Mouse (Mus musculus) megakaryocyte-erythroid progenitor cell, adult 5-6 weeks (primary cell): ENCODE results near the gene Adamts10. TPM values are rescaled to one million over a fixed set of nuclear protein-coding genes. Genes with fewer than 3 reads are reported as not detected.

Experiments
- ATAC-seq: replicated peaks from 2 replicates; pipeline ENCODE4 v1.8.0; 2016; ENCODE audit warnings: mild to moderate bottlenecking, inconsistent platforms; ENCODE audit not compliant: severe bottlenecking, poor library complexity, low FRiP score, low TSS enrichment
- total RNA-seq, 2 experiments: library from RNA; stranded (forward) in 1 of 2; stranded (reverse) in 1 of 2; fragments of 200-1000, 215-1000 nt in 1 of 2; fragments of >200 nt in 1 of 2; fragmentation: Nextera tagmentation in 1 of 2; gene quantifications; 2 replicates each; pipeline ENCODE4 v1.2.3; 2014 to 2017

The Adamts10 gene
- total RNA-seq, 2 experiments from 2014 or later, result 5.4 to 22.8 TPM

- no peak for ATAC-seq
Observed at GRCm38 (mm10) chr17:33550388-33550787, 26.4 kb downstream of the Adamts10 start.

GRCm38 (mm10) chr17:33552113-33552512 is 28.1 kb downstream of the Adamts10 start:
- no peak for ATAC-seq

GRCm38 (mm10) chr17:33552964-33553363 is 29.0 kb downstream of the Adamts10 start:
- peak; percentile 84 for ATAC-seq

- no peak for ATAC-seq
Observed at GRCm38 (mm10) chr17:33554536-33554935, 30.5 kb downstream of the Adamts10 start.

GRCm38 (mm10) chr17:33555223-33555855 is 31.3 kb downstream of the Adamts10 start, which contains the start of gene Myo1f:
Gene Myo1f, plus strand, starts transcription at chr17:33555707.
- peak; percentile 24; the same call in 1 of the 2 replicates for ATAC-seq

GRCm38 (mm10) chr17:33557922-33558321 is 33.9 kb downstream of the Adamts10 start:
- no peak for ATAC-seq

GRCm38 (mm10) chr17:33563527-33564076 is 39.6 kb downstream of the Adamts10 start:
- no peak for ATAC-seq

- no peak for ATAC-seq
Observed at GRCm38 (mm10) chr17:33564599-33564998, 40.6 kb downstream of the Adamts10 start.

- ATAC-seq, result peak; percentile 78
Observed at GRCm38 (mm10) chr17:33566182-33566581, 42.2 kb downstream of the Adamts10 start.

- no peak for ATAC-seq
Observed at GRCm38 (mm10) chr17:33584061-33584460, 60.1 kb downstream of the Adamts10 start.

- ATAC-seq, result no peak
Observed at GRCm38 (mm10) chr17:33586011-33586410, 62.0 kb downstream of the Adamts10 start.

- no peak for ATAC-seq
Observed at GRCm38 (mm10) chr17:33597271-33597670, 73.3 kb downstream of the Adamts10 start.

- ATAC-seq, result no peak
Observed at GRCm38 (mm10) chr17:33598506-33598905, 74.5 kb downstream of the Adamts10 start.

GRCm38 (mm10) chr17:33599836-33600475 is 76.0 kb downstream of the Adamts10 start:
- ATAC-seq, result no peak

GRCm38 (mm10) chr17:33600831-33601230 is 76.8 kb downstream of the Adamts10 start:
- ATAC-seq, result no peak

- ATAC-seq, result no peak
Observed at GRCm38 (mm10) chr17:33601947-33602346, 77.9 kb downstream of the Adamts10 start.

Other genes with a start within 250 kb of the Adamts10 start
- gene Zfp955b, start 234.7 kb upstream of the Adamts10 start, total RNA-seq (2014; fragmentation: Nextera tagmentation), result 5.7 and 6.9 TPM in 2 replicates
- 6.9 and 11.9 TPM in 2 replicates for gene Zfp955b, start 234.7 kb upstream of the Adamts10 start, total RNA-seq (2017)
- gene Zfp81, start 165.3 kb upstream of the Adamts10 start, total RNA-seq (2014; fragmentation: Nextera tagmentation), result 14.1 and 15.4 TPM in 2 replicates
- gene Zfp81, start 165.3 kb upstream of the Adamts10 start, total RNA-seq (2017), result 13.4 and 24.3 TPM in 2 replicates
- 21.7 and 34.5 TPM in 2 replicates for gene Zfp101, start 129.6 kb upstream of the Adamts10 start, total RNA-seq (2014; fragmentation: Nextera tagmentation)
- gene Zfp101, start 129.6 kb upstream of the Adamts10 start, total RNA-seq (2017), result 20.5 and 37.3 TPM in 2 replicates
- gene Actl9, start 91.3 kb upstream of the Adamts10 start, total RNA-seq (2014; fragmentation: Nextera tagmentation), result not detected in 2 replicates
- gene Actl9, start 91.3 kb upstream of the Adamts10 start, total RNA-seq (2017), result not detected in 2 replicates
- 1.0 and 6.1 TPM in 2 replicates for gene Myo1f, start 31.5 kb downstream of the Adamts10 start, total RNA-seq (2014; fragmentation: Nextera tagmentation)
- gene Myo1f, start 31.5 kb downstream of the Adamts10 start, total RNA-seq (2017), result 5.6 and 20.0 TPM in 2 replicates
- 34.3 and 57.7 TPM in 2 replicates for gene Zfp414, start 104.9 kb downstream of the Adamts10 start, total RNA-seq (2014; fragmentation: Nextera tagmentation)
- gene Zfp414, start 104.9 kb downstream of the Adamts10 start, total RNA-seq (2017), result 10.7 and 13.5 TPM in 2 replicates
- 0.72 TPM in 1 of 2 replicates, not detected in the other for gene Pram1, start 113.9 kb downstream of the Adamts10 start, total RNA-seq (2014; fragmentation: Nextera tagmentation)
- gene Pram1, start 113.9 kb downstream of the Adamts10 start, total RNA-seq (2017), result not detected in 2 replicates
- 579 and 611 TPM in 2 replicates for gene Hnrnpm, start 162.7 kb downstream of the Adamts10 start, total RNA-seq (2014; fragmentation: Nextera tagmentation)
- 338 and 437 TPM in 2 replicates for gene Hnrnpm, start 162.7 kb downstream of the Adamts10 start, total RNA-seq (2017)
- 53.7 and 55.5 TPM in 2 replicates for gene March2, start 194.5 kb downstream of the Adamts10 start, total RNA-seq (2014; fragmentation: Nextera tagmentation)
- 33.4 and 48.1 TPM in 2 replicates for gene March2, start 194.5 kb downstream of the Adamts10 start, total RNA-seq (2017)
- 98.0 and 144 TPM in 2 replicates for gene Rab11b, start 236.3 kb downstream of the Adamts10 start, total RNA-seq (2014; fragmentation: Nextera tagmentation)
- gene Rab11b, start 236.3 kb downstream of the Adamts10 start, total RNA-seq (2017), result 27.5 and 33.0 TPM in 2 replicates